Mouse (Mus musculus) hindbrain, embryonic 11.5 days (tissue): ENCODE results near the gene Wfdc1. TPM values are rescaled to one million over a fixed set of nuclear protein-coding genes. Genes with fewer than 3 reads are reported as not detected.
A peak's percentile ranks its signal among the peaks of the same experiment; 100 is the strongest.

Source experiments
- ATAC-seq: fragments of 200-750 bp; cut with Nextera tagmentation; 2 replicates; pipeline ENCODE4 v1.8.0; 2017; ENCODE audit warnings: mild to moderate bottlenecking, moderate TSS enrichment, moderate library complexity; ENCODE audit not compliant: low FRiP score
- DNase-seq: peaks from one replicate; pipeline ENCODE4 v3.0.0-alpha.2; 2015; ENCODE audit warnings: low spot score
- H3K27ac ChIP-seq: fragments of 300-500 bp; sonication (generic); 2 replicates; pipeline ENCODE4 v1.5.1; 2014; ENCODE audit warnings: mild to moderate bottlenecking, low read depth, low read length
- H3K27me3 ChIP-seq: fragments of 300-500 bp; sonication (generic); 2 replicates; pipeline ENCODE4 v1.6.1; 2014; ENCODE audit warnings: mild to moderate bottlenecking, low read length, moderate library complexity, mixed read lengths; ENCODE audit not compliant: control insufficient read depth, insufficient read depth
- H3K36me3 ChIP-seq: fragments of 300-500 bp; sonication (generic); 2 replicates; pipeline ENCODE4 v1.6.1; 2014; ENCODE audit warnings: mild to moderate bottlenecking, low read length, moderate library complexity, mixed read lengths; ENCODE audit not compliant: control insufficient read depth, insufficient read depth
- H3K4me1 ChIP-seq: fragments of 300-500 bp; sonication (generic); replicated peaks from 2 replicates; pipeline ENCODE4 v1.6.1; 2014; ENCODE audit warnings: low read length, mixed read lengths; ENCODE audit not compliant: control insufficient read depth, insufficient read depth
- H3K4me2 ChIP-seq: fragments of 300-500 bp; sonication (generic); replicated peaks from 2 replicates; pipeline ENCODE4 v1.6.1; 2014; ENCODE audit warnings: mild to moderate bottlenecking, low read depth, low read length
- H3K4me3 ChIP-seq: fragments of 300-500 bp; sonication (generic); 2 replicates; pipeline ENCODE4 v1.5.1; 2014; ENCODE audit warnings: low read depth, low read length
- H3K9ac ChIP-seq: fragments of 300-500 bp; sonication (generic); 2 replicates; pipeline ENCODE4 v1.6.1; 2014; ENCODE audit warnings: low read depth, low read length
- H3K9me3 ChIP-seq: fragments of 300-500 bp; sonication (generic); 2 replicates; pipeline ENCODE4 v1.6.1; 2016; ENCODE audit warnings: low read length; ENCODE audit not compliant: control insufficient read depth
- WGBS: fragments of 180-500 bp; shearing (Covaris S2); extraction: QIAGEN DNeasy Blood & Tissue Kit; methylation state at CpG from one replicate; pipeline ENCODE4 v1.1.7; 2014; 5-methylcytosine and 5-hydroxymethylcytosine counted together
- polyA plus RNA-seq: library from polyadenylated mRNA; unstranded; fragments of >200 nt; fragmentation: Nextera tagmentation; extraction: Ambion mirVana; gene quantifications from 2 replicates; pipeline ENCODE4 v1.2.1, GENCODE M21; 2014

Gene Wfdc1
- polyA plus RNA-seq, 1 experiment from 2014 or later = 3.6 TPM

- no peak overlapping the region for H3K4me3 ChIP-seq
- H3K4me1 ChIP-seq = no peaks in the 10 kb centered on the region
- H3K9ac ChIP-seq = no peak overlapping the region
- H3K27me3 ChIP-seq = no peaks in the 10 kb centered on the region
- H3K4me2 ChIP-seq = peak overlapping the region; percentile 36
- H3K9me3 ChIP-seq = no peaks in the 10 kb centered on the region
- no peak overlapping the region for H3K27ac ChIP-seq
- ATAC-seq = peak; percentile 48; the same call in 1 of the 2 replicates
- peak; percentile 79 for DNase-seq
- WGBS = 11% methylated on average over 18 of the region's 18 CpGs
- no peaks in the 10 kb centered on the region for H3K36me3 ChIP-seq
Measured at GRCm38 (mm10) chr8:119678138-119678843, 12.1 kb downstream of the Wfdc1 start.

- H3K4me2 ChIP-seq = no peak overlapping the region
- no peak for ATAC-seq
- no peak for DNase-seq
- H3K36me3 ChIP-seq = no peaks in the 10 kb centered on the region
- no peak overlapping the region for H3K27ac ChIP-seq
- H3K9ac ChIP-seq = no peak overlapping the region
- no peaks in the 10 kb centered on the region for H3K4me1 ChIP-seq
- WGBS = 73% methylated on average over 14 of the region's 14 CpGs
- no peaks in the 10 kb centered on the region for H3K27me3 ChIP-seq
- no peaks in the 10 kb centered on the region for H3K9me3 ChIP-seq
- no peak overlapping the region for H3K4me3 ChIP-seq
Measured at GRCm38 (mm10) chr8:119679184-119679583, 13.0 kb downstream of the Wfdc1 start.

DNA sequence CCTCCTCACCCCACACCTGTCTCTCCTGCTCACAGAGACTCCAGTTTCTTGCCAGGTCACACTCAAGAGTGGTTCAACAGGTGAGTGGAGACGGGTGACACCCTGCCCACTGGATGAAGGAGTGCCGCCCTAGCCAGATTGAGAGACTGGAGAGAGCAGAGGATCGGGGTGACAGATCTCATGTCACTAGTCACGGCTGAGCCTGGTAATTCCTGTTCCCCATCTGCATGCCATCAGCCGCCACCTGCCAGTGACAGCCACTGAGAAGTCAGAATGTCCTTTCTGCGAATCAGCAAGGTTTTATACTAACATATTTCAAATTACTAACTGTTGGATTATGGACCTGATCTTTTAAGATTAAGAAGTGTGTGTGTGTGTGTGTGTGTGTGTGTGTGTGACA is 24.4 kb downstream of the Wfdc1 start:
- 73% methylated on average over 6 of the region's 6 CpGs for WGBS
- Histone ChIP-seq H3K36me3 (no peaks in the 10 kb centered on the region), H3K4me3 (no peak overlapping the region), H3K27me3 (no peaks in the 10 kb centered on the region), H3K4me2 (no peak overlapping the region), H3K27ac (no peak overlapping the region), H3K4me1 (no peaks in the 10 kb centered on the region), H3K9ac (no peak overlapping the region), H3K9me3 (no peaks in the 10 kb centered on the region)
- DNase-seq = no peak
- ATAC-seq = no peak

GRCm38 (mm10) chr8:119691989-119692388 is 25.8 kb downstream of the Wfdc1 start:
- H3K4me3 ChIP-seq = no peak overlapping the region
- H3K9ac ChIP-seq = no peak overlapping the region
- no peaks in the 10 kb centered on the region for H3K36me3 ChIP-seq
- H3K9me3 ChIP-seq = no peaks in the 10 kb centered on the region
- no peak for DNase-seq
- H3K4me1 ChIP-seq = no peaks in the 10 kb centered on the region
- no peaks in the 10 kb centered on the region for H3K27me3 ChIP-seq
- ATAC-seq = no peak
- 79% methylated on average over 4 of the region's 4 CpGs for WGBS
- H3K27ac ChIP-seq = no peak overlapping the region
- H3K4me2 ChIP-seq = no peak overlapping the region

DNA sequence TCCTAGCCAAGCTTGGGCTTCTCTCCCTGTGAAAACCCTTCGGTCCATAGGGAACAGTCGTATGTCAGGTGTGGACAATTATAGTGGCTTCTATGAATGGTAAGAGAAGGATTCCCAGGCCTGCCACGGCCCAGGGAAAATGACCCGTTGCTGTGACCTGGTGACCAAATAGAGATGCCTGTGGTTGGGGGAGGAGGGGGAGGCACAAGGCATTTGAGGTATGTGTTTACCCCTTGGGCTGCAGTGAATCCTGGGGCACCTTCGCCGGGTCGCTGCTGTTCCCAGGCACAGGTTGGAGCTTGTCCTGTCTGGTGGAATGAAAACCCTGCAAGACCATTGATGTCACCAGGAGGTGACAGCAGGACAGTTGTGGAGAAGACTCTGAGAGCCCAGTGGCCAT is 28.5 kb downstream of the Wfdc1 start:
- 84% methylated on average over 7 of the region's 7 CpGs for WGBS
- Histone ChIP-seq H3K27ac (no peak overlapping the region), H3K36me3 (no peaks in the 10 kb centered on the region), H3K4me1 (peaks cover under 1% of the 10 kb centered on the region; the same call in 1 of the 2 replicates), H3K4me2 (no peak overlapping the region), H3K9ac (no peak overlapping the region), H3K4me3 (no peak overlapping the region), H3K9me3 (no peaks in the 10 kb centered on the region), H3K27me3 (peaks cover 18% of the 10 kb centered on the region)
- DNase-seq (no peak), ATAC-seq (no peak)

GRCm38 (mm10) chr8:119697163-119697562 is 31.0 kb downstream of the Wfdc1 start:
- ATAC-seq (no peak), DNase-seq (no peak)
- Histone ChIP-seq H3K9me3 (no peaks in the 10 kb centered on the region), H3K27me3 (peaks cover 32% of the 10 kb centered on the region), H3K27ac (no peak overlapping the region), H3K36me3 (no peaks in the 10 kb centered on the region), H3K4me3 (no peak overlapping the region), H3K9ac (no peak overlapping the region), H3K4me1 (peaks cover 3% of the 10 kb centered on the region; the same call in 1 of the 2 replicates), H3K4me2 (no peak overlapping the region)
- WGBS = 77% methylated on average over 2 of the region's 2 CpGs

DNA sequence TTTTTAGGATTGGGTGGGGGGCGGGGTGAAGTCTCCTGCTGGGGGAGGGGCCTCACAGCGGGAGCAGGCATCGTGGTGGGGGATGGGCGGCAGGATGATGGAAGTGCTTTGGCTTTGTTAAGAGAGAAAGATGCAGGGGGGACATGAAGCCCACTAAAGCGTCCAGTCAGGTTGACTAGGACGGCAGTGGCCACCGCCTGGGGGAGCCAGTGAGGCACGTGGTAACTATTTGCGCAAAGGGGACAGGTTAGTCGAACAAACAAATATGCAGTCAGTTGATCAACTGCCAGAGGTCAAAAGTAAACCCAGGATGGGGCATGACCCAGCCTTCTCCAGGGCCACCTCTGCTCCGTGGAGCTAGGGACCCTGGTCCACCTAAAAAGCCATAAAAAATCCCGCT is 32.8 kb downstream of the Wfdc1 start:
- Histone ChIP-seq H3K9me3 (no peaks in the 10 kb centered on the region), H3K27ac (no peak overlapping the region), H3K4me1 (peaks cover 3% of the 10 kb centered on the region; the same call in 1 of the 2 replicates), H3K36me3 (no peaks in the 10 kb centered on the region), H3K4me2 (no peak overlapping the region), H3K4me3 (no peak overlapping the region), H3K9ac (no peak overlapping the region), H3K27me3 (peaks cover 32% of the 10 kb centered on the region)
- peak; percentile 65 for DNase-seq
- ATAC-seq = no peak
- WGBS = 1% methylated on average over 12 of the region's 12 CpGs

DNA sequence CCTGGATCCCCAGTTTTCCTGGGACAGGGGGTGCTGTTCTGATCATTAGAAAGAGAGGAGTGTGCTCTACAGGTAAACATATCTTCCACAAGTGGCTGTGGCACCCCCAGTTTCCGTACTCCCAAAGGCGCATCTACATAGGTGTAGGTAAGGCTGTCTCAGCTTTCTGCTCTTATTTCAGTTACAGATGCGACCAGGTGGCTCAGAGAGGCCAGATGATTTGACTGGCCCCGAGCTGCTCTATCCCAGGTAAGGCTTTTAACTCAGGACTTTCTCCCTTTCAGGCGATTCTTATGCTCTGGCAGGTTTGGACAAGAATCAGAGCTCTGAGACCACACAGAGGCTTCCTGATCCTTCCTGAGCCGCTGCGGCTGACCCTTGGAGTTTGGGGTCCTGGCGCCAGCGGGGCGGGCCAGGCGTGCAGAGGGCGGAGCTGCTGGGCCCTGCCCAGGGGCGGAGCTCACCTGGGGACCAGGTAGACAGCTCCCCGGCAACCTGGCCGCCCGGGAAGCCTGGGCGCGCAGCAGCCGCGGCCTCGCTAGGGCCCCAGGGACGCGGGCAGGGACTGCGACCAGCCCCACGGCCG is 33.5 kb downstream of the Wfdc1 start, which contains the start of gene Atp2c2:
Gene Atp2c2 (plus strand): TSS at position 461 of the 586 bp plus-strand sequence.
- ATAC-seq (no peak), DNase-seq (no peak)
- Histone ChIP-seq H3K27ac (no peak within 1 kb of the TSS), H3K4me1 (peaks cover 3% of the 10 kb centered on the region; the same call in 1 of the 2 replicates), H3K4me3 (no peak within 1 kb of the TSS), H3K36me3 (no peaks in the 10 kb centered on the region), H3K27me3 (peaks cover 32% of the 10 kb centered on the region), H3K9me3 (no peaks in the 10 kb centered on the region), H3K9ac (no peak within 1 kb of the TSS), H3K4me2 (0 out of 2 replicates have a peak within 1 kb of the TSS, but pooled peaks have one; percentile 3)
- WGBS = 4% methylated on average over 22 of the region's 26 CpGs

DNA sequence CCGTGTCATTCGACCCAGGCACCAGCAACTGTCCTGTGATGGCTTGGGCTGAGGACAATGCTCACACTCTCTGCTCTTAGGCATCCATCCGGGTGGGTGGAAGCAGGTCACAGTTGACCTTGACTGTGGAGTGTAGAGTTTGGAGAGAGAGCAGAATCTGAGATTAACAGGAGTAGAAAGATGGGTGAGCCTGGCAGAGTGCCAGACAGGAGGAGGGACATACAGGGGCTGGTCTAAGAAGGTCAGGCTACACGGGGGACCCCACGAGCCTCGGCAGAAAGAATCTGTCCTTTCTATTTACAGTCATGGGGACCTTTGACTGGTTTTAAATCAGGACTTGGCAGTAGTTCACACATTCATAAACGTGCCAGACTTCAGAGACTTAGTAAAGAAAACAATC is 36.8 kb downstream of the Wfdc1 start:
- WGBS = 75% methylated on average over 7 of the region's 7 CpGs
- no peak for ATAC-seq
- peaks cover 29% of the 10 kb centered on the region for H3K27me3 ChIP-seq

More for the DNA sequence above, 36.8 kb downstream of the Wfdc1 start:
- Histone ChIP-seq H3K9ac (no peak overlapping the region), H3K36me3 (no peaks in the 10 kb centered on the region), H3K27ac (no peak overlapping the region), H3K4me3 (no peak overlapping the region), H3K9me3 (no peaks in the 10 kb centered on the region), H3K4me2 (no peak overlapping the region), H3K4me1 (peaks cover 3% of the 10 kb centered on the region; the same call in 1 of the 2 replicates)
- no peak for DNase-seq
